Mouse (Mus musculus) gonadal fat pad, adult 2 months (tissue): ENCODE data around the gene Zfp341. TPM values are rescaled to one million over a fixed set of nuclear protein-coding genes. Genes with fewer than 3 reads are reported as not detected.

Experiments
- DNase-seq: peaks from one replicate; pipeline ENCODE4 v3.0.0-alpha.2; 2012; ENCODE audit warnings: low read depth
- polyA plus RNA-seq: library from polyadenylated mRNA; depleted of rRNA; stranded (reverse); fragments of >200 nt; gene quantifications from 2 replicates; pipeline ENCODE4 v1.2.3, GENCODE M21; 2012

The Zfp341 gene
- polyA plus RNA-seq, 1 experiment: 4.4 TPM

- DNase-seq: no peak
Measured at GRCm38 (mm10) chr2:154586405-154586804, 26.7 kb upstream of the Zfp341 start.

GRCm38 (mm10) chr2:154589051-154589450, 24.0 kb upstream of the Zfp341 start:
- no peak for DNase-seq

GRCm38 (mm10) chr2:154591239-154591638, 21.9 kb upstream of the Zfp341 start:
- DNase-seq: no peak

GRCm38 (mm10) chr2:154593025-154593424, 20.1 kb upstream of the Zfp341 start:
- no peak for DNase-seq

- DNase-seq: no peak
Measured at GRCm38 (mm10) chr2:154595775-154596174, 17.3 kb upstream of the Zfp341 start.

- DNase-seq: no peak
Measured at GRCm38 (mm10) chr2:154597399-154597798, 15.7 kb upstream of the Zfp341 start.

GRCm38 (mm10) chr2:154600586-154600985, 12.5 kb upstream of the Zfp341 start:
- DNase-seq: no peak

GRCm38 (mm10) chr2:154601324-154601723, 11.8 kb upstream of the Zfp341 start:
- no peak for DNase-seq

- no peak for DNase-seq
Measured at GRCm38 (mm10) chr2:154603007-154603637, 10.0 kb upstream of the Zfp341 start.

- peak; percentile 99 for DNase-seq
Measured at GRCm38 (mm10) chr2:154603638-154604153, 9.4 kb upstream of the Zfp341 start, which contains the start of gene Pxmp4. Gene Pxmp4, minus strand, starts transcription at chr2:154603708.

GRCm38 (mm10) chr2:154604156-154604555, 8.9 kb upstream of the Zfp341 start:
- DNase-seq: no peak

GRCm38 (mm10) chr2:154606965-154607364, 6.1 kb upstream of the Zfp341 start:
- peak; percentile 92 for DNase-seq

GRCm38 (mm10) chr2:154609050-154609767, 3.9 kb upstream of the Zfp341 start:
- peak; percentile 95 for DNase-seq

GRCm38 (mm10) chr2:154614841-154615576, 1.9 kb downstream of the Zfp341 start:
- no peak for DNase-seq

GRCm38 (mm10) chr2:154615674-154616073, 2.6 kb downstream of the Zfp341 start:
- DNase-seq: no peak

GRCm38 (mm10) chr2:154617061-154617460, 4.0 kb downstream of the Zfp341 start:
- DNase-seq: no peak

GRCm38 (mm10) chr2:154621684-154622083, 8.6 kb downstream of the Zfp341 start:
- DNase-seq: no peak

- no peak for DNase-seq
Measured at GRCm38 (mm10) chr2:154624137-154624536, 11.0 kb downstream of the Zfp341 start.

GRCm38 (mm10) chr2:154630531-154630930, 17.4 kb downstream of the Zfp341 start:
- no peak for DNase-seq

- no peak for DNase-seq
Measured at GRCm38 (mm10) chr2:154632203-154632780, 19.2 kb downstream of the Zfp341 start.

- no peak for DNase-seq
Measured at GRCm38 (mm10) chr2:154633039-154633742, 20.1 kb downstream of the Zfp341 start.
